Mouse (Mus musculus): Measurements from ENCODE around the gene Chp1. TPM values are rescaled to one million over a fixed set of nuclear protein-coding genes. Genes with fewer than 3 reads are reported as not detected.

Chp1 gene
- total and polyA plus RNA-seq, 2 experiments from 2014 or later: 52.4 to 54.8 TPM

GRCm38 (mm10) chr2:119558737-119559340 is 11.3 kb downstream of the Chp1 start:
- H3K27me3 ChIP-seq (ENCODE audit: insufficient read depth, low read length): no peaks in the 10 kb centered on the region
- WGBS: 83% methylated on average over 7 of the region's 7 CpGs
- TF ChIP-seq CTCF (IDR thresholded peaks at IDR 0.05; ENCODE audit: low read depth): no peak

GRCm38 (mm10) chr2:119561794-119562193 is 14.3 kb downstream of the Chp1 start:
- H3K36me3 ChIP-seq (ENCODE audit: insufficient read depth, low read length): peaks cover 18% of the 10 kb centered on the region; the same call in 1 of the 2 replicates
- no peaks in the 10 kb centered on the region for H3K27me3 ChIP-seq (ENCODE audit: insufficient read depth, low read length)
- DNase-seq (ENCODE audit: low spot score): no peak
- H3K4me2 ChIP-seq (ENCODE audit: low read depth, low read length): no peak overlapping the region
- TF ChIP-seq CTCF (IDR thresholded peaks at IDR 0.05; ENCODE audit: low read depth): no peak
- no peak for ATAC-seq
- H3K4me3 ChIP-seq (ENCODE audit: low read length): no peak overlapping the region
- H3K9me3 ChIP-seq (ENCODE audit: low read length): no peaks in the 10 kb centered on the region
- H3K9ac ChIP-seq (replicated peaks; ENCODE audit: low read length): no peak overlapping the region
- H3K27ac ChIP-seq: no peak overlapping the region
- 87% methylated on average over 3 of the region's 3 CpGs for WGBS
- H3K4me1 ChIP-seq (ENCODE audit: insufficient read depth, low read length): no peaks in the 10 kb centered on the region

More at GRCm38 (mm10) chr2:119558737-119559340, 11.3 kb downstream of the Chp1 start:
- Histone ChIP-seq H3K9ac (replicated peaks; ENCODE audit: low read length) (no peak overlapping the region), H3K9me3 (ENCODE audit: low read length) (no peaks in the 10 kb centered on the region), H3K4me3 (ENCODE audit: low read length) (no peak overlapping the region), H3K27ac (no peak overlapping the region), H3K36me3 (ENCODE audit: insufficient read depth, low read length) (peaks cover 18% of the 10 kb centered on the region; the same call in 1 of the 2 replicates), H3K4me1 (ENCODE audit: insufficient read depth, low read length) (no peaks in the 10 kb centered on the region), H3K4me2 (ENCODE audit: low read depth, low read length) (no peak overlapping the region)
- DNase-seq (ENCODE audit: low spot score): no peak
- no peak for ATAC-seq

GRCm38 (mm10) chr2:119565284-119565683 is 17.8 kb downstream of the Chp1 start:
- H3K4me1 ChIP-seq (ENCODE audit: insufficient read depth, low read length): no peaks in the 10 kb centered on the region
- no peak overlapping the region for H3K27ac ChIP-seq
- H3K36me3 ChIP-seq (ENCODE audit: insufficient read depth, low read length): peaks cover 18% of the 10 kb centered on the region; the same call in 1 of the 2 replicates
- H3K27me3 ChIP-seq (ENCODE audit: insufficient read depth, low read length): no peaks in the 10 kb centered on the region
- ATAC-seq (no peak), DNase-seq (ENCODE audit: low spot score) (no peak)
- H3K9me3 ChIP-seq (ENCODE audit: low read length): no peaks in the 10 kb centered on the region
- WGBS: 85% methylated on average over 4 of the region's 4 CpGs
- H3K9ac ChIP-seq (replicated peaks; ENCODE audit: low read length): no peak overlapping the region
- no peak for TF ChIP-seq CTCF (IDR thresholded peaks at IDR 0.05; ENCODE audit: low read depth)
- H3K4me2 ChIP-seq (ENCODE audit: low read depth, low read length): no peak overlapping the region
- no peak overlapping the region for H3K4me3 ChIP-seq (ENCODE audit: low read length)

GRCm38 (mm10) chr2:119566182-119566855 is 18.8 kb downstream of the Chp1 start:
- Histone ChIP-seq H3K27me3 (ENCODE audit: insufficient read depth, low read length) (no peaks in the 10 kb centered on the region), H3K4me3 (ENCODE audit: low read length) (no peak overlapping the region), H3K9ac (replicated peaks; ENCODE audit: low read length) (no peak overlapping the region), H3K36me3 (ENCODE audit: insufficient read depth, low read length) (peaks cover 18% of the 10 kb centered on the region; the same call in 1 of the 2 replicates), H3K4me1 (ENCODE audit: insufficient read depth, low read length) (no peaks in the 10 kb centered on the region), H3K4me2 (ENCODE audit: low read depth, low read length) (no peak overlapping the region), H3K9me3 (ENCODE audit: low read length) (no peaks in the 10 kb centered on the region), H3K27ac (no peak overlapping the region)
- ATAC-seq (no peak), DNase-seq (ENCODE audit: low spot score) (no peak)
- 89% methylated on average over 7 of the region's 7 CpGs for WGBS
- no peak for TF ChIP-seq CTCF (IDR thresholded peaks at IDR 0.05; ENCODE audit: low read depth)

- no peaks in the 10 kb centered on the region for H3K27me3 ChIP-seq (ENCODE audit: insufficient read depth, low read length)
- no peaks in the 10 kb centered on the region; the same call in 1 of the 2 replicates for H3K36me3 ChIP-seq (ENCODE audit: insufficient read depth, low read length)
- DNase-seq (ENCODE audit: low spot score) (no peak), ATAC-seq (no peak)
- no peaks in the 10 kb centered on the region for H3K9me3 ChIP-seq (ENCODE audit: low read length)
- H3K4me3 ChIP-seq (ENCODE audit: low read length): no peak overlapping the region
- no peak overlapping the region for H3K9ac ChIP-seq (replicated peaks; ENCODE audit: low read length)
- no peak overlapping the region for H3K4me2 ChIP-seq (ENCODE audit: low read depth, low read length)
- H3K4me1 ChIP-seq (ENCODE audit: insufficient read depth, low read length): no peaks in the 10 kb centered on the region
- WGBS: 93% methylated on average over 1 of the region's 1 CpGs
- TF ChIP-seq CTCF (IDR thresholded peaks at IDR 0.05; ENCODE audit: low read depth): no peak
- no peak overlapping the region for H3K27ac ChIP-seq
These were observed 25.0 kb downstream of the Chp1 start for GRCm38 (mm10) chr2:119572471-119572870.

- H3K4me1 ChIP-seq (ENCODE audit: insufficient read depth, low read length): no peaks in the 10 kb centered on the region
- 97% methylated on average over 3 of the region's 3 CpGs for WGBS
- no peak overlapping the region for H3K27ac ChIP-seq
- no peaks in the 10 kb centered on the region for H3K9me3 ChIP-seq (ENCODE audit: low read length)
- no peak overlapping the region for H3K4me2 ChIP-seq (ENCODE audit: low read depth, low read length)
- H3K27me3 ChIP-seq (ENCODE audit: insufficient read depth, low read length): no peaks in the 10 kb centered on the region
- H3K9ac ChIP-seq (replicated peaks; ENCODE audit: low read length): no peak overlapping the region
- no peaks in the 10 kb centered on the region; the same call in 1 of the 2 replicates for H3K36me3 ChIP-seq (ENCODE audit: insufficient read depth, low read length)
- no peak overlapping the region for H3K4me3 ChIP-seq (ENCODE audit: low read length)
- ATAC-seq (no peak), DNase-seq (ENCODE audit: low spot score) (no peak)
- no peak for TF ChIP-seq CTCF (IDR thresholded peaks at IDR 0.05; ENCODE audit: low read depth)
These were observed 34.1 kb downstream of the Chp1 start for GRCm38 (mm10) chr2:119581571-119581970.

- Histone ChIP-seq H3K9me3 (ENCODE audit: low read length) (no peaks in the 10 kb centered on the region), H3K27ac (no peak overlapping the region), H3K4me1 (ENCODE audit: insufficient read depth, low read length) (no peaks in the 10 kb centered on the region), H3K4me2 (ENCODE audit: low read depth, low read length) (no peak overlapping the region), H3K27me3 (ENCODE audit: insufficient read depth, low read length) (no peaks in the 10 kb centered on the region), H3K9ac (replicated peaks; ENCODE audit: low read length) (no peak overlapping the region), H3K4me3 (ENCODE audit: low read length) (no peak overlapping the region), H3K36me3 (ENCODE audit: insufficient read depth, low read length) (no peaks in the 10 kb centered on the region; the same call in 1 of the 2 replicates)
- ATAC-seq (no peak), DNase-seq (ENCODE audit: low spot score) (no peak)
- no peak for TF ChIP-seq CTCF (IDR thresholded peaks at IDR 0.05; ENCODE audit: low read depth)
- 75% methylated on average over 2 of the region's 2 CpGs for WGBS
These were observed 35.9 kb downstream of the Chp1 start for GRCm38 (mm10) chr2:119583439-119583838.
